Mouse (Mus musculus): Measurements from ENCODE around the gene Srgap1.

Srgap1 gene

DNA sequence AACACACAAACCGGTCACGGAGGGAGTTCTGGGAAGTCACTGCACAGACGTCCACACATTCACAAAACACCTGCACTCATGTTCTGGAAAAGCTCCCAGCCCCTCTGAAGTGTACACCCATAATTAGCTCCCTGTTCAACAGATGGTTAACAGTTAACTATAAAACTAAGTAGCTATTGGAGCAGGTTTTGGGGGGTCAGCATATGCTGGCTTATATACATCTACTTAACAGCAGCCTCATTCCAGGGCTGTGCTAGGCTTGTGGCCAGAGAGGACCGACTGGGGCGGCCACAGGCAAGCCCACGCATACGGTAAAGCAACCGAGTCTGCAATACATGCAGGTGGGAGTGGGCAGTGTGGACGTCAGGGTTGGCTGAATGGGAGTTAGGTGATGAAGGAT is 169.2 kb downstream of the Srgap1 start:
- no peak for DNase-seq

DNA sequence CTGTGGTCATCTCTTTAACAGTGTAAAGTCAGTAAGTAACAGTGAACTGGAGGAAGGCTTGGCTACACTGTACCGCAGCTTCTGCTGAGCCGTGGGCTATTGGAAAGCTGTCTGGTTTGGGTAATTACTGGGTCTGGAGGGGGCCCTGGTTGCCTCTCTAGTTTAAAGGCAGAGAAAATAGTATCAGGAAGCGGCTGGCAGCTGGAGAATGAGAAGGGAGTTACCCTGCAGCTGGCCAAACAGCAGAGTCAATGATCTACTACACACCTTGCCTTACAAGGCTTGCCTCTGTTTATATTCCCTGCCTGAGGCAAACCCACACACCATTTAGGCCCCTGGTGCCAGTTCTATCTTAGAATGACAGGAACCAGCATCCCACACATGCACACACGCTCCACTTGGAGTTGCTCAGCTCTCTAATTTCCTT is 174.0 kb downstream of the Srgap1 start:
- no peak for DNase-seq

DNA sequence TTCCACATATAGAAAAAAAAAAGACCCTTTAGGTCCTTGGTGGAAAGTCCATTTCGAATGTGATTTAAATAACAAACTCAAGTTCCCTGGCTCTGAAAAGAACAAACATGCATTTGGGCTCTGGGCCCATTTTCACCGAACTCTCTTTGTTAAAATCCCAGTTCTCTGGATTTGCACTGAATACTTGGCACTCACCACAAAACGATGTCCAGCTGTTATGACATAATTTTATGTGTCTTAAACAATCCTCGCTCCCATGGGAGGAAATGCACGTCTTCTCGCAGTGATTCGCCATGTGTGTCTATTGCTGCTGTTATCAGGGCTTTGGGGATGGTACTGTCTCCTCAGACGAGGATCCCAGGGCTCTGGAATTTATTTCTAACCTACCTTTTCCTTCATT is 177.2 kb downstream of the Srgap1 start:
- DNase-seq, result no peak

DNA sequence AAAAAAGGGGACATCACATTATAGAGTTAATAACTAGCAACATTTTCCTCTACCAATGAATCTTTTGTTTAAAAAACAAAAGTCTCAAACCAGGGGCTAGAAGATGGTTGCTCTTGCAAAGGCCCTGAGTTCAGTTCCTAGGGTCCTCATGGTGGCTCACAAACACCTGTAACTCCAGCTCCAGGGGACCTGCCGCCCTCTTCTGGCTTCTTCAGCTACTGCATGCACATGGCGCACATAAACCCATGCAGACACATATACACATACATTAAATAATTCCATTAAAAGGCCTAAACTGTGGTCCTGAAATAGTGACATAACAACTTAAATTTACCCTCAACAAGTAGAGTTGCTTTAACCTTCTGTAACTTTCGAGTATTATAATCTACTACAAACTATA is 178.9 kb downstream of the Srgap1 start:
- no peak for DNase-seq

DNA sequence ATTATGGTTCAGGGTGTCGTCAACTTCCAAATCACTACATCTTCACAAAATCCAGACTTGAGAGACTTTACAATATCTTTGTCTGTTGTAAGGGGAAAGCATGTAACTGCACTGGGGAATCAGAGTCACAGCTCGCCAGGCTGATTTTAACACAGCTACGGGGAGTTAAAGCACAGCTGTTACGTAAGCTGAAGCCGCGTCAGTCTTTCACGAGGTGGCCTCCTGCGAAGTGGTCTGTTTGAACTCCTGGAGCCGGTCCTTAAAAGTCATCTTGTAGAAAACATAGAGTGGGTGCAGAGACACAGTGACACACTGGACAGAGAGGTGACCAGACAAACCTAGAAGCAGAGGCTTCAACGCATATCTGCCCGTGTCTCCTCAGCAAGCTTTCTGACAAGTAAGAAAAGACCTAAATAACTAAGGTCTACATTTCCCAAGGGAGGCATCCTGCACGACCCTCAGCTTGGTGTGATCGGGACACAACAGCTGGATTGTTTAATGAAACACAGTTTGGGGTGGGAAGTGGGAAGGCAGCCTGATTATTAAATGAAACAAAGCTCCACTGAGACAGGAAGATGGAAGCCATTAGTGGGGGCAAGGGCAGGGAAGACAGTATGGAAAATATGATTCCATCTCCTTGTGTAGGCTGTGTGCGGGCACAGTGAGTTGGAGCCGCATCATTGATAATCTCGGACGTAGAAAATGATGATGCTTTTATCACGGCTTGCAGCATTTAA is 181.4 kb downstream of the Srgap1 start:
- DNase-seq, result no peak

DNA sequence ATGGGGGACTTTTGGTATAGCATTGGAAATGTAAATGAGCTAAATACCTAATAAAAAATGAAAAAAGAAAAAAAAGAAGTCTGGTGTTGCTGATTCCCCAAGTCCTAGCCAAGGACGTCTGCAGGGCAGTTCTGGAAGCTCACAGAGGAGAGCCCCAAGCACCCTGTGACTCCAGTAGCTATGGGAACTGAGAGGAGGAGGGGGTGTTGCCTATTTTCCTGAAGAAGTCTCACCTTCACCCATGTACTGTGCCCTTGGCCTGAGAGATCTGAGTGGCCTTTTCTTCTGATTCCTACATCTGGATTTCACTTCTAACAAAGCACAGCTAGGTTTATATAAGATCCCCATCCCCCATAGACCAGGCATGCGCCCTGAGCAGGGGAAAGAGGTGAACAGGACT is 186.2 kb downstream of the Srgap1 start:
- no peak for DNase-seq

DNA sequence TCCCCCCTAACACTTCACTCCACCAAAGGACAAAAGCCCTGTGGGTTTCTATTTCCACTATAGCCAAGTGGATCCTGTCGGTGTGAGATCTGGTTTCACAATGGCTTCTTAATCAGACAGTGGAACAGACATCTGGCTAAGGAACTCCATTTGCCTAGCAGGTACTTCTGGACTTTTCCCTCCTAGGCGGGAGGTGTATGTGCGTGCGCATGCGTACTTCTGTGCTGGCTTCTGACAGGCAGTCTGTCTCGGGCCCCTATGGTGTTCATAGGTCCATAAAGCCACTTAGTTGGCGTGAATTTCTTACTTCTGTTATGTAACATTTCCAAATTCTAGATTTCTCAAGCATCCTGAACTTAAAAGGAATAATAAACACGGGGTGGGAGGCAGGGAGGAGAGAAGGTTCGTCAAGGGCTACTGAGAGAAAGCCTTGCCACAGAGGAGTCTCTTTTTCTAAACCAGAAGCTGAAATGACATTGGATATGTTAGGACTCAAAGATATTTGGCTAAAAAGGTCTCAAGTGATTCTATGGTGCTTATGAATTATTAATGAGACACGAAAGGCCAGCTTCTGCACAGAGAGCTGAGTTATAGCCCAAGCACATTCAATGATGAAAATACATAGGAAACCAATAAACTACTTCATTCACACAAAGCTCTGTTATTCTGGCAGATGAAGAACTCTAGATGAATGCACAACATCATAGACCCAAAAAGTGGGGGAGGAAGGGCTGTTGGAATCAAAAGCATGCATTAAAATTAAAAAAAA is 187.1 kb downstream of the Srgap1 start:
- DNase-seq, result no peak

DNA sequence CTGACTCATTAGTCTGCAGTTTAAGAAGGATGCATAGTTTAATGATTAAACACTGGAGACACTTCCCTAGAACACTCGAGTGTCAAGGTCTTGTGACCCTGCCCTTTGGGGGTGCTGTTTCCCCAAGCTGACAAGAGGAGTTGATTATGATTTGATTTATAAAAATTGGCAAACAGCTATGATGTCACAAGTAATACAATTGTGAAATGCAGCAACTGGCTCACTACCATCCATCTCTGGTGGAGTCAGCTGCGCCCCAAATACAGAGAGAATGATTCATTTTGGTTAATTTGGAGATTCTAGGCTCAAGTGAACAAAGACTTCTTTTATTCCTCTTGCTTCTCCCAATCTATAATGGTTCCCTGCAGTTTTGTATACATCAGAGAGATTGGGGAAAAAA is 188.2 kb downstream of the Srgap1 start:
- no peak for DNase-seq

DNA sequence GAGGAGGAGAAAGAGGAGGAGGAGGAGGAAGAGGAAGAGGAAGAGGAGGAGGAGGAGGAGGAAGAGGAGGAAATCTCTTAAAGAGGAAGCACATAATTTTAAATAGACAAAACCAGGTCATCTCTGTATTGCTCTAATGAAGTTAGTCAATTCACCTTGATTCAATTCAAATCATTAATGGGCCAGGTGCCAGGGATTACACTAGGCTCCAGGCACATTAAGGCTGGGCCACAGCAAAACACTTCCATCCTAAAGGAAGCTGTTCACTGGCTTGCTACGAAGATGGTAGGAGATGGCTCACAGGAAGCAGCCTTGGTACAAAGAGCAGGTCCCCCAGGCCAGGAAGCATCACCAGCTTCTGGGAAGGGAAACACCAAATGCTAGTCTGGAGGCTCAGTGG is 189.0 kb downstream of the Srgap1 start:
- DNase-seq, result no peak

DNA sequence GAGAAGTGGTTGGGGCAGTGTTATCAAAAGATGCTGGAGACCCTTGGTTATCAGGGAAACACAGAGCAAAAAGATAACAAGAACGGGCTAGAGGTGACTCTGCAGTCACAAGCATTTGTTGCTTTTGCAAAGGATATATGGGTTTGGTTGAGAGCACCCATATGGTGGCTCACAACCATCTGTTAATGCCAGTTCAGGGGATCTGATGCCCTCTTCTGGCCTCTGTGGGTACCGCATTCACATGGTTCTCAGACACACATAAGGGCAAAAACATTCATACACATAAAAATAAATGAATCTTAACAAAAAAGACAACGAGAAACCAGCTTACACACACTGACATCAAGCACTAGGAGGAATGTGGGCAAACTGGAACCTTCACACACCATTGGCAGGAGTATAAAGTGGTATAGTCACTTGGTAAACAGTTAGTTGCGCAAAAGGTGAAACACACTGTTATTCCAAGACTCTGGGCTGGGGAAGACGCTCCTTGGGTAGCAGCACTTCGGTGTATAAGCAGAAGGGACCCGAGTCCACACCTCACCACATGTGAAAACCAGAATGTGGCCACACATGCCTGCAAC is 191.2 kb downstream of the Srgap1 start:
- DNase-seq, result no peak

DNA sequence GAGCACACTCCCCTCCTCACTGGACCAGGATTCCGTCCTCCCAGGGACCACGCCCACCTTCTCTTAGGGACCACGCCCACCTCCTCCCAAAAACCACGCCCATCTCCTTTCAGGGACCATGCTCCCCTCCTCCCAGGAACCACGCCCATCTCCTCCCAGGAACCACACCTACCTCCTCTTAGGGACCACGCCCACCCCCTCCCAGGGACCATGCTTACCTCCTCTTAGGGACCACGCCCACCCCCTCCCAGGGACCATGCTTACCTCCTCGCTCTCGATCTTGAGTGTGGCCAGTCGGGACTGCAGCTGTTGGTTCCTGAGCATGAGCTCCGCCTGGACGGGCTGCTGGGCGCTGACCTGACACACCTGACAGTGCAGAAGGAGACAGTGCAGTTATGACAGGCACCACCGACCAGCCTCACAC is 193.7 kb downstream of the Srgap1 start:
- no peak for DNase-seq

DNA sequence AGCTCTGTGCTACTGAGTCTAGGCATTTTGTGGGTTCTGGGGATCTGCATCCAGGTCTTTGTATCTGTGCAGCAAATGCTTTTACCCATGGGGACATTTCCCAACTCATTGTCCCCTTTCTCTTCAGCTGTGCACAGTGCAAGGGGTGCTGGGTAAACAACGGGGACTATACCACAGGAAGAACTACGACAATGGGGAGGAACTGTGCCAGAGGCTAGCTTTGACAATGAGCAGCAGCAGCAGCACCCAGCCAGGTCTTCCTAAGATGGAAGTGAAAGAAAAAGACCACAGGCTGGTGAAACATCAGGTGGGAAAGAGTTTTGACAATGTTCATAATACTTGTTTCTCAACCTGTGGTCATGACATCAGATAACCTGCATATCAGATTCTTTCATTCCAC is 197.6 kb downstream of the Srgap1 start:
- no peak for DNase-seq

DNA sequence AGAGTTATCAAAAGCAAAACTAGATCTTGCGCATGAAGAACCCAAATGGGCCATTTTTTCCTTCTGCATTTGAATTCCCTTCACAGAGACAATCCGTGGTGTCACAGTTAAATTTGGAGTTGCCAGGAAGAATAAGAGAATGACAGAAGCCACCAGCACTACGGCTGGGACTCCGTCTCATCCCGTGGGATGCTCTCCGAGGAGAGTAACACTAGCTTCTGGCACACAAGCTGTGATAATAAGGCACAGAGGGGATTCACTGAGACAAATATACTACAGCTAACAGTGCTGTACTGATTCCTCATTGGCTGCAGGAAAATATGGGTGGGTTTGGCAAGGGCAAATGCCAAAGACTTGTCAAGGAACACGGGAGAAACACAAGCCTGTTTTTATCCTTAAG is 201.4 kb downstream of the Srgap1 start:
- no peak for DNase-seq

DNA sequence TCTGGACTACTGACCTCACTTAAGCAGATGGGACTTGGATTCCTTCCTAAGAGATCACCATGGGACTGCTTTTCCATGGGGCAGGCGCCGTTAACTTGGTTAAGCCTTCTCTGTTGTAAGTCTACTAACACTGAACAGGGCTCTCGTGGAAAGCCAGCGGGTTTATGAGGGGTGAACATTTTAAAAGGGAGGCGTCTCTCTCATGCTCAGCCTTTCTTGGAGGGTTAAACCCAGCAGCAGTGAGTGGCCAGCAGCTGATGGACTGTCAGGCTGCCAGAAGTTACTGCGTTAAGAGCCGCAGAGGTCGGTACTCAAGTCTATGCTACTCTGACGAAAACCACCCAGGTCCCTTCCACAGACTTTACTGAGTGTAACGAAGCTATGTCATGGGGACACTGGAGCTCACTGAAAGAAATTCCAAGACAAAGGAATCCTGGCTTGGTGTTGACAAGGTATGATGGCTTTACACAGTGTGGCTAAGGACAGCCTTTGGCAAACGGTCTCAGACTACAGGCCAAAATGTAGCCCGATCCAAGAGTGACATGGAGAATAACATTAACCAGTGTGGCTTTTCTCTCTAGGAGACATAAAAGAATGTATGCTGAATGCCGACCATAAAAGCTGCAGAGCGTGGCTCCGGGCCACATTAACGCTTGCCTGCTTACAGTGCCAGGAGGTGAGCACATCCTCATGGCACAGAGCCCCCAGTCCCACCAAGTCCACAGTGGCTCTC is 209.8 kb downstream of the Srgap1 start:
- DNase-seq, result no peak

DNA sequence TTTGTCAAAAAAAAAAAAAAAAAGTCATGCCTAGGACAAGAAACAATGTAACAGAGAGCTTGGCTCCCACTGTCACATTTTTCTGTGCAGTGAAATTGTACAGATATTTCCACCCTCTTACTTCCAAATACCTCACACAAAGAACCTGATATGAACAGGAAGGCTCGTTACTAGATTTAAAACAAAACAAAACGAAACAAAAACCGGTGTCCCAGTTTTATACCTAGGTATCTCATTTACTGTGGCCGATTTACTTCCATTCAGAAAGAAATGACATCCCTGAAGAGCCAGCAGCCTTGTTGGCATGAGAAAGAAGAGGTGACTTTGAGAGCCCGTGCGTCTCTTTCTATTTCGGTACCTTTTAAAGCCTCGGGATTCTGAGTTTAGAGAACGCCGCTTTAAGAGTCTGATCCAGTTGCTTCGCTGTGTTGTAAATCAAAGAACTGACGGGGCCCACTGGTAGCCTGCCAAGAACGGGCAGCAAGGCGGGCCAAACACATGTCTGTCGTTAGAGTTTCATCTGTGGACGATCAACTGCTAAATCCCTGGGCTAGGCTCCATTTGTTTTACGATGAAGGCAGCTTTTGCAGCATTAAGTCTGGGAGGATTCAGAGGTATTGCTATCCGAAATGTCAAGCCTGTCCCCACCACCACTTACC is 210.5 kb downstream of the Srgap1 start:
- DNase-seq, result no peak

DNA sequence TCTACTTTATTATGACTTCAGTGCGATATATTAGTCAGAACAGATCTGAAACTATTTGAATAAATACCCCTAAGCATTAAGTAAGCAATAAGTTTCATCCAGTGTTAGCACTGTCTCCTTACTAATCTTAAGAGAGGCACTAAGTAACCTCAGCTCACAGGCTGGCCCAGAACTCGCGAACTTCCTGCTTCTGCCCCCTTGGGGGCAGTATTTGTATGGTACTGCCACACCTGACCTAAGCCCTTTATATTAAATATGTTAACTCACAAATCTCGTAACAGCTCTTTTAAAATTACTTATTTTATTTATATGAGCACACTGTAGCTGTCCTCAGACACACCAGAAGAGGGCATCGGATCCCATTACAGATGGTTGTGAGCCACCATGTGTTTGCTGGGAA is 213.7 kb downstream of the Srgap1 start:
- DNase-seq, result no peak

DNA sequence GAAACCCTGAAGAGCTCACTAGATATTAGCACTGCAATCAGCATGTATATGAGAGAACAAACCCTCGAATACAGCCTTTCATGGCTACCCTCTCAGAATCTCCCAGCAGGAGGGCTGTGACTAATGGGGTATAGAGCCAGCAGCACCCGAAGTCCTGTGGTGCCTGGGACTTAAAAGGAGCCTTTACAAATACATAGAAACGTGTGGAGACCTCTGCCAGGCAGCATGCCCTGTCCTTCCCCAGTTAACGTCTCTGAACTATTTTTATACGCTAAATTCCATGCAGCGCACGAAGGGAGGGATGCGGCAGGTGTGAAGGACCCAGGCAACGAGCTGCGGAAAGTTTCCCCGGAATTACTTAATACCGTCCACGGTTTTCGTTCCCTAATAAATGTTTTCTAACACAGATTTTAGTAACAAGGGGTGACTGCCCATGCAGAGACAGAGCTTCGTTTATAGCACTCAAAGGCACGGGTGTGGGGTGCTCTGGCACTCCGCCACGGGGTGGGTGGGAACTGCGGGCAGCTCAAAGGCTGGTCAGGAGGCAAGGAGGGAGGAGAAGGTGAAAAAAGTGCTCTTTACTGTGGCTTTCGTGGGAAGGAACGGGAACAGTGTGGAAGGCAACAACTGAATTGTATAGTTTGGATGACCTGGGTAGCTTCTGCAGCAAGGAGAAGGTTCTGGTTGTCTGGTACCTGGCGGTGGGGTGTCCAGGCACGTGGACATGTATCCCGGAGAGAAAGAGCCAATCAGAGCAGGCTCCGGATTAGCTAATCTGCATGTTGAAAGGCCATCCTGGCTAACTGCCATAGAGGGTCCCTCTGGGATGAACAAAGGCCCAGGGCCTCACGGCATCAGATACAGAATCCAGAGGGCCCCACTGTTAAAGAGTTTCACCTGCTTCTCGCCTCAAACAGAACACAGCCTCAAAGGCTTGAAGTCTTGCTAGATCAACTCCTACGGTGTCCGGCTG is 216.5 kb downstream of the Srgap1 start:
- DNase-seq, result no peak

DNA sequence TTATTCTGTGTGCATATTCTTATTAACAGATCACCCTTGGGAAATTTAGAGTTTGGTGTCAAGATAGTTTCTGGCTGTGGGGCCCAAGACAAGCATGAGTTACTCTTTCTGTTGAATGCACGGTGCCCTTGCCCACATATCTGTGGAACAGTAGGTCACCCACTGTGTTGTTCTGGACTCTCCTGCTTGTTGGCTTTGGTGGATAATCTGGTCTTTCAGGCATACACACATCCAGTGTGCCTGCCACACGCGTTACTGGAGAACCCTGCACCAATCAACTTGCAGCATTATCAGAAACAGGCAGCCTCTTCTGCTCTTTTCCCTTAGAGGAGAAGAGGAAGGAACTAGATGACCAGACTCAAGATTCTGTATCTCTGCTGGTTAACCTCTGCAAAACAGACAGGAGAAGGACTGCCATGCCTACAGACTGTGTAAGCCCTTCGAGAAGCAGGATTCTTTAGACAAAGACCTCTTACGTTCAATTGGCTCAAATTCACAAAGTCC is 217.3 kb downstream of the Srgap1 start:
- DNase-seq, result no peak

DNA sequence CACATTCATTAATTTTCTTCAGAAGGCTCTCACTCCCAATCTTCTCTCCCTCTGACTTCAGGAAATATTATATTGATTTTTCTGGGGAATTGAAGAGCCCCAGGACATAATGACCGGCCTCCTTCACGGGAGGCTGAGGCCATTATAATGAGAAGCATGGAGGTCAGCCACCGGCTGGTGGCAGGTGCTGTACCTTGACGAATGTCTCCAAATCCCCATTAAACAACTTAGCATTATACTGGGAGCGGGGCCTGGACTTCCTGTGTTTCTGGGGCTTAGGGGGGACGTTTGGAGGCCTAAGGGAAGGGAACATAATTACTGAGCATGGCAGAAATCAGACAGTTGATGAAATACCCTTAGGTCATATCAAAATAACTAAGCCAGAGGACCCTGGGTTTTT is 218.1 kb downstream of the Srgap1 start:
- no peak for DNase-seq

DNA sequence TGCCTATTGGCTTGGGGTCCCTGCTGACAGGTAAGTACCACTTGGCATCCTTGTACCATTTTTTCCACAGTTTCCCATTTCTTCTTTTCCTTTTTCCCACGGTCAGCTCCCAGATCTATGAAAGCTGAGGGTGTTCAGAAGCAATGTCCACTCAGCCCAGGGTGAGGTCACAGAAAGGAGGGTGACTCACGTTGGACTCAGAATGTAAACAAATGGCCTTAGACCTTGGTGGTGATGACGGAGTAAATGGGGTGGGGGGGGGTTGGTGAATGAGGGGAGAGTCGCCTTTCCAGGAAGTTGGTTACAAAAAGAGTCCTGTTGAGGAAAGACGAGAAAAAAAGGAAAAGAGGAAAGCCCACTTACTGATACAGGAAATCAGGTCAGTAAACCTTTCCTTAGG is 224.4 kb downstream of the Srgap1 start:
- no peak for DNase-seq

DNA sequence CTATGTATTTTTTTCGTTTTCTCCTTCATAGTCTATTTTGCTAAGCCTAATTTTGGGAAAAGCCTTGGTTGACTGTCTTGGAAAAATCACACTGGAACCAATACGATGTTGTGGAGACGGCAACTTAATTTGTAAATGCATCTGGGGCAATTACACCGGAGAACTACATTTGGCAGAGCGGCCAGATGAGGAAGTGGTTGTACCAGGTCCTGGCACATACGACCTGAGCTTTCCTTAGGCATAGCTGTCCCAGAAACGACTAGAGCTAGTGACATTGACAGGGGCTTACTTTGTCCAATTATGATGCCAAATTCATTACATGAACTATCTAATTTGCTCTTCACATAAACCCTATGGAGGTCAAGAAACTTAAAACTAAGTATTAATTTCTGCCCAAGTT is 226.3 kb downstream of the Srgap1 start:
- no peak for DNase-seq

DNA sequence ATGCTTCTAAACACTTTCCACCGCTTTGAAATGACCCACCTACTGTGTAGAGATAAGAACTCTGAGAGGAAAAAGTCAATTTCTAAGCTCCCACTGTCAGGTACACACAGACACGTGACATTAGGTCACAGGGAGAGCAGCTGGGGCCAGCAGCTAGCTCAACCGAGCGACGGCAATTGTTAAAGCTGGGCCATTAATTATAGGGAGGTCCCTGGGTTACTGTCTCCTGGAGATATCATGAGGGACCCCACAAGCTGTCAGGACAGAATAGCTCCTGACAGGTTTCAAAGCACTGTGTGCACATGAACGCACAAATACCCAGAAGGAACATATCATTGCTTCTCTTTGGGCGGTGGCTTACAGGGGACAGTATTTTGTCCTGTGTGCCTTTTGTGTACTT is 229.1 kb downstream of the Srgap1 start:
- no peak for DNase-seq

Data from cerebellum, adult 11 months (tissue).